Mouse (Mus musculus): ENCODE results near the gene Fra10ac1. TPM values are rescaled to one million over a fixed set of nuclear protein-coding genes. Genes with fewer than 3 reads are reported as not detected.

Gene Fra10ac1
- total RNA-seq, 1 experiment = 12.2 TPM

DNA sequence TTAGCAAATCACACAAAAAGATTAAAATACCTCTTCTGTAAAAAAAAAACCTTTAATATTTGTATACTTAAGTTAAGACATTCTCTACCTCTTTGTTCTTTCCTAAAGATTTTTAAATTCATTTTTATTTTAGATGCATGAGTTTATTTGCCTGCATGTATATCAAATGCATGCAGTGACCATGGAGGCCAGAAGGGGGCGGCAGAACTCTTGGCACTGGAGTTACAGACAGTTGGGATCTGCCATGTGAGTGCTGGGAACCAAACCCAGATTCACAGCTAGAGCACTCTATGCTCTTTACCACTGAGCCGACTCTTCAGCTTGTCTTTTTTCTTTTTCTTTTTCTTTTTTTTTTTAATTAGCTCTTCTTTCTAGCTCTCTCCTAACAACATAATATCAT lies 4.7 kb upstream of the Fra10ac1 start:
- no peak overlapping the region for H3K4me3 ChIP-seq (ENCODE audit: insufficient read depth in 1 of 2, low read depth in 1 of 2, low read length in 2 of 2, poor library complexity in 1 of 2, severe bottlenecking in 1 of 2)
- TF ChIP-seq ZC3H11A (IDR thresholded peaks at IDR 0.05; ENCODE audit: borderline replicate concordance, low read depth, low read length) = peak; percentile 65; the same call in 1 of the 2 replicates
- no peak for TF ChIP-seq ZNF384 (IDR thresholded peaks at IDR 0.05; ENCODE audit: low read depth, low read length)
- no peak for TF ChIP-seq HCFC1 (IDR thresholded peaks at IDR 0.05; ENCODE audit: borderline replicate concordance, insufficient read depth, low read length)
- no peak for TF ChIP-seq CHD2 (IDR thresholded peaks at IDR 0.05; ENCODE audit: low read depth, low read length)
- DNase-seq (ENCODE audit: low read depth, low spot score) = no peak
- no peak overlapping the region for H3K9ac ChIP-seq (ENCODE audit: insufficient read depth, low read depth, low read length, poor library complexity, severe bottlenecking)
- no peaks in the 10 kb centered on the region for H3K4me1 ChIP-seq (ENCODE audit: control insufficient read depth in 2 of 2, insufficient read depth in 2 of 2, low read length in 2 of 2, poor library complexity in 1 of 2)
- in situ Hi-C loops (cut with MboI; ENCODE audit: low sequenced_read_pairs in 2 of 2, unreplicated experiment in 2 of 2) = no loop called here
- no peaks in the 10 kb centered on the region for H3K36me3 ChIP-seq (ENCODE audit: control insufficient read depth, insufficient read depth, low read length, poor library complexity, severe bottlenecking)
- H3K27ac ChIP-seq (ENCODE audit: insufficient read depth, low read depth, low read length, poor library complexity, severe bottlenecking) = no peak overlapping the region
- H3K9me3 ChIP-seq (ENCODE audit: control insufficient read depth, insufficient read depth, low read depth, low read length) = no peaks in the 10 kb centered on the region

DNA sequence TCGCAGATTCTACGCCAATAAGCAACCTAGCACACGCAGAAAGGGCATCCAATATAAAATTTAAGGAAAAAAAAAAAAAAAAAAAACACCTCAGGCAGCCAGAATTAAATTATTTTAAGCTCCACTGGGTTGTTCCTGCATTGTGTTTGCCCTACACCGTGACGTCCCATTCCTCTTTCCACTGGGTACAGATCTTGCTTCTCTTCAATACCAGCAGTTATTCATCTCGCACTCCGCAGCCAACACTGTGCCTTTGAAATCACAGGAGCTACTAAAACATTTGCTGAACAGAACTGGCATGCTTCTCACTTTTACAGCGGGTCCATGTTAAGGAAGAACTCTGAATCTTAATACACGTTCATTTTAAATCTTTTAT lies 717 bp upstream of the Fra10ac1 start:
- H3K27ac ChIP-seq (ENCODE audit: insufficient read depth, low read depth, low read length, poor library complexity, severe bottlenecking) = no peak overlapping the region
- in situ Hi-C loops (cut with MboI; ENCODE audit: low sequenced_read_pairs in 2 of 2, unreplicated experiment in 2 of 2) = no loop called here
- H3K4me3 ChIP-seq (ENCODE audit: insufficient read depth in 1 of 2, low read depth in 1 of 2, low read length in 2 of 2, poor library complexity in 1 of 2, severe bottlenecking in 1 of 2) = peak overlapping the region; percentile 68 to 99
- TF ChIP-seq ZNF384 (IDR thresholded peaks at IDR 0.05; ENCODE audit: low read depth, low read length) = 0 out of 2 replicates have a peak, but pooled peaks have one; percentile 14
- no peak for TF ChIP-seq HCFC1 (IDR thresholded peaks at IDR 0.05; ENCODE audit: borderline replicate concordance, insufficient read depth, low read length)
- no peak for DNase-seq (ENCODE audit: low read depth, low spot score)
- no peaks in the 10 kb centered on the region for H3K4me1 ChIP-seq (ENCODE audit: control insufficient read depth in 2 of 2, insufficient read depth in 2 of 2, low read length in 2 of 2, poor library complexity in 1 of 2)
- H3K9me3 ChIP-seq (ENCODE audit: control insufficient read depth, insufficient read depth, low read depth, low read length) = no peaks in the 10 kb centered on the region
- no peaks in the 10 kb centered on the region for H3K36me3 ChIP-seq (ENCODE audit: control insufficient read depth, insufficient read depth, low read length, poor library complexity, severe bottlenecking)
- H3K9ac ChIP-seq (ENCODE audit: insufficient read depth, low read depth, low read length, poor library complexity, severe bottlenecking) = peak overlapping the region; percentile 68; the same call in 1 of the 2 replicates

DNA sequence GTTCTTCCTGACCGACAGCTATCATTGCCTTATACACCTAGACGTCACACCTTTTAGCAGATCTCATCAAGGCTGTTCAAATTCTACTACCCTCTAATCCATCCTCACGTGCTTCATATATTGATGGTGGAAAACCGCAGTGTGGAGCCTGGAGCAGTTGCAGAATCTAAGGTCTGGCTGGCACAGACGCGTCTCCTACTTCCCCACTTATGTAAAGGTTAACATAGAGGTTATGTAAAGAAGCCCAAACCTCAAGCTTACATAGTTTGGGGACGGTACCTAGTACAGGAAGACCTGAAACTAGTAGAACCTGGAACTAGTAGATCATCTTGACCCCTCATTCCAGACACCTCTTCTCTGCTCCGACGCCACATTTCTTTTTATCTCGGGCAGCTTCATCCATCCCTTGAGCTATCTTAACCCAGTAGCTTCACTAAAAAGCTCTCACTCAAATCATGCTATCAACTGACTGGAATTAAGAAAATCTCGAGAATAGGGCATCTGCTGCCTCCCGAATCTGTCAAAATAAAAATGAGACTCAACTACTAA lies 526 bp downstream of the Fra10ac1 start:
- Histone ChIP-seq H3K4me3 (ENCODE audit: insufficient read depth in 1 of 2, low read depth in 1 of 2, low read length in 2 of 2, poor library complexity in 1 of 2, severe bottlenecking in 1 of 2) (peak overlapping the region; percentile 68 to 99), H3K9me3 (ENCODE audit: control insufficient read depth, insufficient read depth, low read depth, low read length) (no peaks in the 10 kb centered on the region), H3K4me1 (ENCODE audit: control insufficient read depth in 2 of 2, insufficient read depth in 2 of 2, low read length in 2 of 2, poor library complexity in 1 of 2) (no peaks in the 10 kb centered on the region), H3K9ac (ENCODE audit: insufficient read depth, low read depth, low read length, poor library complexity, severe bottlenecking) (peak overlapping the region; percentile 94), H3K36me3 (ENCODE audit: control insufficient read depth, insufficient read depth, low read length, poor library complexity, severe bottlenecking) (no peaks in the 10 kb centered on the region), H3K27ac (ENCODE audit: insufficient read depth, low read depth, low read length, poor library complexity, severe bottlenecking) (no peak overlapping the region)
- in situ Hi-C loops (cut with MboI; ENCODE audit: low sequenced_read_pairs in 2 of 2, unreplicated experiment in 2 of 2) = no loop called here
- TF ChIP-seq MAFK (IDR thresholded peaks at IDR 0.05; ENCODE audit: insufficient read depth, low read depth, low read length) = no peak
- TF ChIP-seq ZC3H11A (IDR thresholded peaks at IDR 0.05; ENCODE audit: borderline replicate concordance, low read depth, low read length) = no peak
- no peak for TF ChIP-seq HCFC1 (IDR thresholded peaks at IDR 0.05; ENCODE audit: borderline replicate concordance, insufficient read depth, low read length)
- no peak for TF ChIP-seq ZNF384 (IDR thresholded peaks at IDR 0.05; ENCODE audit: low read depth, low read length)
- TF ChIP-seq CHD2 (IDR thresholded peaks at IDR 0.05; ENCODE audit: low read depth, low read length) = no peak
- no peak for DNase-seq (ENCODE audit: low read depth, low spot score)

DNA sequence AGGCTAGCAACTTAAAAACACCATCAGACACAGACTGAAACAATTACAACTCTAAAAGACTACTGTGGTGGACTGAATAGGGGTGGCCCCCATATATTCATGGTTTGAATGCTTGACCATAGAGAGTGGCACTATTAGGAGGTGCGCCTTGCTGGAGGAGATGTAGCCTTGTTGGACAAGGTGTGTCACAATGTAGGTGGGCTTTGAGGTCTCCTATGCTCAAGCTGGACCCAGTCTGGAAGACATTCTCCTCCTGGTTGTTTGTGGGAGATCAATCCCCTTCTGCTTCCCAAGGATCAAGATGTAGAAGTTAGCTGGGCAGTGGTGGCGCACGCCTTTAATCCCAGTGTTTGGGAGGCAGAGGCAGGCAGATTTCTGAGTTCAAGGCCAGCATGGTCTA lies 6.3 kb downstream of the Fra10ac1 start:
- Histone ChIP-seq H3K27ac (ENCODE audit: insufficient read depth, low read depth, low read length, poor library complexity, severe bottlenecking) (no peak overlapping the region), H3K9me3 (ENCODE audit: control insufficient read depth, insufficient read depth, low read depth, low read length) (no peaks in the 10 kb centered on the region), H3K4me3 (ENCODE audit: insufficient read depth in 1 of 2, low read depth in 1 of 2, low read length in 2 of 2, poor library complexity in 1 of 2, severe bottlenecking in 1 of 2) (no peak overlapping the region), H3K4me1 (ENCODE audit: control insufficient read depth in 2 of 2, insufficient read depth in 2 of 2, low read length in 2 of 2, poor library complexity in 1 of 2) (no peaks in the 10 kb centered on the region), H3K36me3 (ENCODE audit: control insufficient read depth, insufficient read depth, low read length, poor library complexity, severe bottlenecking) (no peaks in the 10 kb centered on the region; the same call in 1 of the 2 replicates), H3K9ac (ENCODE audit: insufficient read depth, low read depth, low read length, poor library complexity, severe bottlenecking) (no peak overlapping the region)
- no peak for TF ChIP-seq CHD2 (IDR thresholded peaks at IDR 0.05; ENCODE audit: low read depth, low read length)
- TF ChIP-seq HCFC1 (IDR thresholded peaks at IDR 0.05; ENCODE audit: borderline replicate concordance, insufficient read depth, low read length) = no peak
- TF ChIP-seq ZC3H11A (IDR thresholded peaks at IDR 0.05; ENCODE audit: borderline replicate concordance, low read depth, low read length) = no peak
- no peak for TF ChIP-seq ZNF384 (IDR thresholded peaks at IDR 0.05; ENCODE audit: low read depth, low read length)
- TF ChIP-seq MAFK (IDR thresholded peaks at IDR 0.05; ENCODE audit: insufficient read depth, low read depth, low read length) = no peak
- no peak for DNase-seq (ENCODE audit: low read depth, low spot score)
- in situ Hi-C loops (cut with MboI; ENCODE audit: low sequenced_read_pairs in 2 of 2, unreplicated experiment in 2 of 2) = no loop called here

DNA sequence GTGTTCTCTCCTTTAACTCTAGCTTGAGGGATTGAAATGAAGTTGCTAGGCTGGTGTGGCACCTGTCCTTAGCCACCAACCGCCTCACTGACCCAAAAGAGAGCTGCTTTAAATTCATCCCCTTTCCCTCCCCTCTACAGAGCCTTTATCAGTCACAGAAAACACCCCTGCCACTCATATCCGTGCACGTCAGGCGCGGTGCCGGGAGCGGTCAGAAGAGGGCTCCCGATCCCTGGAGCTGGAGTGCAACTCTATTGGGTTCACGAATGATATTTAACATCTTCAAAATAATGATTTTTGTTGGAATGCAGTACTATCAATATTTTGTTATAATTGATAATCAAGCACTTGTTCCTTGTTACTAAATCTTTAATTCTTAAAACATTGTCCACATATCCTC lies 17.3 kb downstream of the Fra10ac1 start:
- Histone ChIP-seq H3K9me3 (ENCODE audit: control insufficient read depth, insufficient read depth, low read depth, low read length) (no peaks in the 10 kb centered on the region), H3K4me1 (ENCODE audit: control insufficient read depth in 2 of 2, insufficient read depth in 2 of 2, low read length in 2 of 2, poor library complexity in 1 of 2) (peaks cover 0 to 2% of the 10 kb centered on the region in 2 experiments; a peak in 1 of 4 replicates), H3K27ac (ENCODE audit: insufficient read depth, low read depth, low read length, poor library complexity, severe bottlenecking) (no peak overlapping the region), H3K4me3 (ENCODE audit: insufficient read depth in 1 of 2, low read depth in 1 of 2, low read length in 2 of 2, poor library complexity in 1 of 2, severe bottlenecking in 1 of 2) (no peak overlapping the region), H3K36me3 (ENCODE audit: control insufficient read depth, insufficient read depth, low read length, poor library complexity, severe bottlenecking) (peaks cover 2% of the 10 kb centered on the region), H3K9ac (ENCODE audit: insufficient read depth, low read depth, low read length, poor library complexity, severe bottlenecking) (no peak overlapping the region)
- DNase-seq (ENCODE audit: low read depth, low spot score) = no peak
- in situ Hi-C loops (cut with MboI; ENCODE audit: low sequenced_read_pairs in 2 of 2, unreplicated experiment in 2 of 2) = no loop called here
- TF ChIP-seq ZC3H11A (IDR thresholded peaks at IDR 0.05; ENCODE audit: borderline replicate concordance, low read depth, low read length) (peak; percentile 30; the same call in 1 of the 2 replicates), ZNF384 (IDR thresholded peaks at IDR 0.05; ENCODE audit: low read depth, low read length) (no peak), HCFC1 (IDR thresholded peaks at IDR 0.05; ENCODE audit: borderline replicate concordance, insufficient read depth, low read length) (no peak), CHD2 (IDR thresholded peaks at IDR 0.05; ENCODE audit: low read depth, low read length) (no peak), MAFK (IDR thresholded peaks at IDR 0.05; ENCODE audit: insufficient read depth, low read depth, low read length) (no peak)
